Mouse (Mus musculus) neural tube, embryonic 11.5 days (tissue): ENCODE measurements around the gene Ccnl2. TPM values are rescaled to one million over a fixed set of nuclear protein-coding genes. Genes with fewer than 3 reads are reported as not detected.
A peak's percentile ranks its signal among the peaks of the same experiment; 100 is the strongest.

Experiments
- ATAC-seq: fragments of 200-750 bp; cut with Nextera tagmentation; 2 replicates; pipeline ENCODE4 v1.8.0; 2017; ENCODE audit warnings: moderate number of reproducible peaks, mild to moderate bottlenecking, moderate TSS enrichment, moderate library complexity; ENCODE audit not compliant: insufficient read depth, low FRiP score, low TSS enrichment
- DNase-seq: peaks from one replicate; pipeline ENCODE4 v3.0.0-alpha.2; 2015; ENCODE audit warnings: low spot score
- H3K27ac ChIP-seq: fragments of 300-500 bp; sonication (generic); 2 replicates; pipeline ENCODE4 v1.5.1; 2014; ENCODE audit warnings: low read depth, mild to moderate bottlenecking, low read length
- H3K27me3 ChIP-seq: fragments of 300-500 bp; sonication (generic); 2 replicates; pipeline ENCODE4 v1.6.1; 2014; ENCODE audit warnings: mild to moderate bottlenecking, low read length, mixed read lengths; ENCODE audit not compliant: control insufficient read depth, insufficient read depth
- H3K36me3 ChIP-seq: fragments of 300-500 bp; sonication (generic); 2 replicates; pipeline ENCODE4 v1.6.1; 2014; ENCODE audit warnings: mild to moderate bottlenecking, low read length, moderate library complexity, mixed read lengths; ENCODE audit not compliant: control insufficient read depth, insufficient read depth
- H3K4me1 ChIP-seq: fragments of 300-500 bp; sonication (generic); 2 replicates; pipeline ENCODE4 v1.6.1; 2014; ENCODE audit warnings: low read length, mixed read lengths; ENCODE audit not compliant: control insufficient read depth, insufficient read depth
- H3K4me2 ChIP-seq: fragments of 300-500 bp; sonication (generic); 2 replicates; pipeline ENCODE4 v1.6.1; 2014; ENCODE audit warnings: low read depth, mild to moderate bottlenecking, moderate library complexity
- H3K4me3 ChIP-seq: fragments of 300-500 bp; sonication (generic); 2 replicates; pipeline ENCODE4 v1.5.1; 2014; ENCODE audit warnings: low read depth, low read length
- H3K9ac ChIP-seq: fragments of 300-500 bp; sonication (generic); 2 replicates; pipeline ENCODE4 v1.6.1; 2014; ENCODE audit warnings: mild to moderate bottlenecking, low read length
- H3K9me3 ChIP-seq: fragments of 300-500 bp; sonication (generic); 2 replicates; pipeline ENCODE4 v1.6.1; 2016; ENCODE audit warnings: low read length; ENCODE audit not compliant: control insufficient read depth
- WGBS: fragments of 180-500 bp; shearing (Covaris S2); extraction: QIAGEN DNeasy Blood & Tissue Kit; methylation state at CpG from one replicate; pipeline ENCODE4 v1.1.7; 2014; 5-methylcytosine and 5-hydroxymethylcytosine counted together
- microRNA-seq: library from miRNA; unstranded; fragments of <30 nt; microRNA quantifications from one replicate; pipeline ENCODE4, GENCODE M21; 2016
- polyA plus RNA-seq: library from polyadenylated mRNA; unstranded; fragments of >200 nt; fragmentation: Nextera tagmentation; extraction: Ambion mirVana; gene quantifications from 2 replicates; pipeline ENCODE4 v1.2.1, GENCODE M21; 2014

Ccnl2 gene
- polyA plus RNA-seq, 1 experiment from 2014 or later = 188 TPM

GRCm38 (mm10) chr4:155859318-155859717, 47.0 kb downstream of the Ccnl2 start:
- Histone ChIP-seq H3K4me3 (no peak overlapping the region), H3K9ac (no peak overlapping the region)
- 29% methylated on average over 13 of the region's 13 CpGs for WGBS

GRCm38 (mm10) chr4:155861787-155862186, 49.5 kb downstream of the Ccnl2 start:
- no peak overlapping the region for H3K4me2 ChIP-seq
- 92% methylated on average over 7 of the region's 7 CpGs for WGBS
- H3K4me3 ChIP-seq = no peak overlapping the region
- DNase-seq (no peak), ATAC-seq (no peak)
- peaks cover 10% of the 10 kb centered on the region for H3K36me3 ChIP-seq
- no peaks in the 10 kb centered on the region for H3K4me1 ChIP-seq
- no peaks in the 10 kb centered on the region for H3K27me3 ChIP-seq
- H3K27ac ChIP-seq = no peak overlapping the region
- H3K9ac ChIP-seq = no peak overlapping the region
- no peaks in the 10 kb centered on the region for H3K9me3 ChIP-seq

More at GRCm38 (mm10) chr4:155859318-155859717, 47.0 kb downstream of the Ccnl2 start:
- no peak for ATAC-seq
- no peak overlapping the region for H3K4me2 ChIP-seq
- H3K9me3 ChIP-seq = no peaks in the 10 kb centered on the region
- peaks cover 11% of the 10 kb centered on the region for H3K36me3 ChIP-seq
- no peaks in the 10 kb centered on the region for H3K4me1 ChIP-seq
- H3K27me3 ChIP-seq = no peaks in the 10 kb centered on the region
- peak; percentile 76 for DNase-seq
- H3K27ac ChIP-seq = no peak overlapping the region

- Histone ChIP-seq H3K27ac (no peak within 1 kb of the TSS), H3K4me2 (no peak within 1 kb of the TSS), H3K27me3 (no peaks in the 10 kb centered on the region), H3K4me3 (no peak within 1 kb of the TSS), H3K9me3 (no peaks in the 10 kb centered on the region), H3K4me1 (no peaks in the 10 kb centered on the region), H3K9ac (no peak within 1 kb of the TSS), H3K36me3 (peaks cover 8% of the 10 kb centered on the region; the same call in 1 of the 2 replicates)
- WGBS = 77% methylated on average over 5 of the region's 5 CpGs
- ATAC-seq = no peak
- no peak for DNase-seq
These were observed 50.7 kb downstream of the Ccnl2 start, which contains the start of gene Tas1r3 for GRCm38 (mm10) chr4:155863001-155863400. Tas1r3 (minus strand) TSS chr4:155863362.

GRCm38 (mm10) chr4:155868614-155869298, 56.5 kb downstream of the Ccnl2 start:
- Histone ChIP-seq H3K36me3 (peaks cover 10% of the 10 kb centered on the region), H3K27ac (no peak overlapping the region)
- ATAC-seq = no peak

GRCm38 (mm10) chr4:155869317-155870033, 57.2 kb downstream of the Ccnl2 start, which contains the start of the genes Cptp and Ints11:
Cptp (minus strand) TSS chr4:155869440.
Ints11 (plus strand) TSS chr4:155869546.
- ATAC-seq (peak; percentile 94), DNase-seq (peak; percentile 96)
- Histone ChIP-seq H3K4me3 (peak within 1 kb of the TSS; percentile 75), H3K4me2 (peak within 1 kb of the TSS; percentile 97), H3K27me3 (no peaks in the 10 kb centered on the region), H3K4me1 (peaks cover 5% of the 10 kb centered on the region), H3K9ac (peak within 1 kb of the TSS; percentile 83), H3K9me3 (no peaks in the 10 kb centered on the region), H3K36me3 (peaks cover 10% of the 10 kb centered on the region), H3K27ac (no peak within 1 kb of the TSS)
- WGBS = under 1% methylated on average over 63 of the region's 63 CpGs

More at GRCm38 (mm10) chr4:155868614-155869298, 56.5 kb downstream of the Ccnl2 start:
- Histone ChIP-seq H3K4me2 (peak overlapping the region; percentile 97), H3K9me3 (no peaks in the 10 kb centered on the region), H3K27me3 (no peaks in the 10 kb centered on the region), H3K4me1 (peaks cover 5% of the 10 kb centered on the region), H3K9ac (peak overlapping the region; percentile 83), H3K4me3 (peak overlapping the region; percentile 75)
- no peak for DNase-seq
- 13% methylated on average over 22 of the region's 22 CpGs for WGBS

- no peak for DNase-seq
- Histone ChIP-seq H3K4me3 (no peak overlapping the region), H3K27me3 (no peaks in the 10 kb centered on the region), H3K4me1 (peaks cover 5% of the 10 kb centered on the region), H3K9me3 (no peaks in the 10 kb centered on the region), H3K4me2 (no peak overlapping the region), H3K36me3 (peaks cover 14% of the 10 kb centered on the region), H3K27ac (no peak overlapping the region), H3K9ac (no peak overlapping the region)
- ATAC-seq = no peak
- WGBS = 92% methylated on average over 7 of the region's 7 CpGs
These were observed 59.1 kb downstream of the Ccnl2 start for GRCm38 (mm10) chr4:155871404-155871803.

Small RNA genes lying within 50 kb of the gene (microRNA-seq; reads per million reads assigned to microRNA genes)
- gene Gm27743 = not detected

Other genes starting within 250 kb of the Ccnl2 start
- gene Slc35e2, start 211.1 kb upstream of the Ccnl2 start, polyA plus RNA-seq = 18.3 and 18.7 TPM in 2 replicates
- 70.5 and 74.7 TPM in 2 replicates for gene Cdk11b, start 187.6 kb upstream of the Ccnl2 start, polyA plus RNA-seq
- gene Gm10563, start 167.1 kb upstream of the Ccnl2 start, polyA plus RNA-seq = not detected in 2 replicates
- gene Mmp23, start 159.1 kb upstream of the Ccnl2 start, polyA plus RNA-seq = 3.2 and 4.0 TPM in 2 replicates
- gene Mib2, start 143.3 kb upstream of the Ccnl2 start, polyA plus RNA-seq = 13.3 and 14.5 TPM in 2 replicates
- gene Fndc10, start 118.1 kb upstream of the Ccnl2 start, polyA plus RNA-seq = 2.2 and 2.7 TPM in 2 replicates
- gene Ssu72, start 107.7 kb upstream of the Ccnl2 start, polyA plus RNA-seq = 154 and 158 TPM in 2 replicates
- gene Tmem240, start 77.7 kb upstream of the Ccnl2 start, polyA plus RNA-seq = 0.64 and 1.3 TPM in 2 replicates
- gene Atad3a, start 51.4 kb upstream of the Ccnl2 start, polyA plus RNA-seq = 92.4 and 101 TPM in 2 replicates
- gene Vwa1, start 37.8 kb upstream of the Ccnl2 start, polyA plus RNA-seq = 11.7 and 13.1 TPM in 2 replicates
- gene Tmem88b, start 26.6 kb upstream of the Ccnl2 start, polyA plus RNA-seq = 0.33 and 0.49 TPM in 2 replicates
- not detected in 2 replicates for gene Ankrd65, start 22.1 kb upstream of the Ccnl2 start, polyA plus RNA-seq
- 225 and 246 TPM in 2 replicates for gene Mrpl20, start 9.6 kb upstream of the Ccnl2 start, polyA plus RNA-seq
- gene Aurkaip1, start 18.8 kb downstream of the Ccnl2 start, polyA plus RNA-seq = 129 TPM in 2 replicates
- 33.6 and 38.5 TPM in 2 replicates for gene Mxra8, start 27.2 kb downstream of the Ccnl2 start, polyA plus RNA-seq
- gene Dvl1, start 34.9 kb downstream of the Ccnl2 start, polyA plus RNA-seq = 14.2 and 15.1 TPM in 2 replicates
- gene Tas1r3, start 50.9 kb downstream of the Ccnl2 start, polyA plus RNA-seq = 0.45 and 0.48 TPM in 2 replicates
- 23.4 and 28.3 TPM in 2 replicates for gene Cptp, start 57.0 kb downstream of the Ccnl2 start, polyA plus RNA-seq
- 89.7 and 95.0 TPM in 2 replicates for gene Ints11, start 57.1 kb downstream of the Ccnl2 start, polyA plus RNA-seq
- gene Pusl1, start 79.3 kb downstream of the Ccnl2 start, polyA plus RNA-seq = 37.5 and 42.2 TPM in 2 replicates
- 44.3 and 45.4 TPM in 2 replicates for gene Acap3, start 79.3 kb downstream of the Ccnl2 start, polyA plus RNA-seq
- gene Ube2j2, start 131.3 kb downstream of the Ccnl2 start, polyA plus RNA-seq = 154 and 162 TPM in 2 replicates
- 19.6 and 22.0 TPM in 2 replicates for gene C1qtnf12, start 149.8 kb downstream of the Ccnl2 start, polyA plus RNA-seq
- gene B3galt6, start 180.2 kb downstream of the Ccnl2 start, polyA plus RNA-seq = 18.9 and 19.9 TPM in 2 replicates
- gene Sdf4, start 180.4 kb downstream of the Ccnl2 start, polyA plus RNA-seq = 136 and 139 TPM in 2 replicates
- gene Tnfrsf4, start 201.4 kb downstream of the Ccnl2 start, polyA plus RNA-seq = 0.45 TPM in 2 replicates
- gene Tnfrsf18, start 213.7 kb downstream of the Ccnl2 start, polyA plus RNA-seq = 0.62 and 0.82 TPM in 2 replicates
- not detected in 2 replicates for gene Ttll10, start 246.9 kb downstream of the Ccnl2 start, polyA plus RNA-seq